Mouse (Mus musculus): ENCODE measurements around the gene Zfp385a.

Zfp385a gene

GRCm38 (mm10) chr15:103339961-103340337, at the start of gene Zfp385a:
Gene Zfp385a (minus strand): TSS chr15:103340093.
- DNase-seq (ENCODE audit: low spot score), result peak; percentile 33

DNA sequence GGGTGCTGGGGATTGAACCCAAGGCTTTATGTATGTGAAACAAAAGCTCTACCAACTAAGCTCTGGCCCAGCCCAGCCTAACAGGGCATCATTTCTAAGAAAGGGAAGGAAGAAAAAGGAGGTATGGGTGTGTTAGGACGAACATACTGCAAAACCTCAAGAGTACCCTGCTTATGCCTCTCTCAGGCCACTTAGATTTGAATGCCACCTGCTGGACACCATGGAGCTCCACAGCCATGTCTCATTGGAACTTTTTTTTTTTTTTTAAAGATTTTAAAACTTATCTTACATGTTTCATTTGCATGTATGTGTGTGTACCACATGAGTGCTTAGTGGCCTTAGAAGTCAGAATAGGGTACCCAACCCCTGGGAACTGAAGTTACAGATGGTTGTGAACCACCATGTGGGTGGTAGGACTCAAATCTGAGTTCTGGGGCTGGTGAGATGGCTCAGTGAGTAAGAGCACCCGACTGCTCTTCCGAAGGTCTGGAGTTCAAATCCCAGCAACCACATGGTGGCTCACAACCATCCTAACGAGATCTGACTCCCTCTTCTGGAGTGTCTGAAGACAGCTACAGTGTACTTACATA, 48.8 kb upstream of the Zfp385a start:
- DNase-seq (ENCODE audit: low spot score), result no peak

DNA sequence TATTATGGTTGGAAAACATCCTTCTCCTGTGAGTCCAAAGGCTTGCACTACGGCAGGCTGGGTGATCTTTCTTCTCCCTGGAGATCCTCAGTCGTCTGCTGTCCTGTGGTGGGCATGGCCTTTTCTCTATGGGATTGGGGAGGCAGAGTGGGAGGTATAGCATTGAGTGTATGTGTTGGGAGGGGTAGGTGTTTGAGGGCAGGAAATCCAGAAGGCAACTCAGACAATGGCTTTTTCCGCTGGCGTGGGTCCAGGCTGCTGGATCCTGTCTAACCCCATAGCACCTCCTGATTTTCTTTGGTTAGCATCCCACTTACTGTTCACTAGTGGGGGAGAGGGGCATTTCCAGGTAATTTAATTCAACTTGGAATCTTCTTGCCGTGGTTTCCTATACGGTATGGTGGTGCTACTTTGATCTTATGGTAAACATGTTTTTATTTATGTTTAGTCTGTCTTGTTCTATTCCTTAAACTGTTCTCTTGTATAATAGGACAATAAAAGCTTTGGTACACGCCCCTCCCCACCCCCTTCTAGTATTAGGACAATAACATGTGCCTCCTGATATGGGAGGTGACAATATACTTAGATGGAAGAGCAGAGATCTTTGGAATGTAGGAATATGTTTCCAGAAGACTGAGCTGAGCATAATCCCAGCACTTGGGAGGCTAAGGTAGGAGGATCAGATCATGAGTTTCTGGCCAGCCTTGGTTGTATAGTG, 44.0 kb upstream of the Zfp385a start:
- no peak for DNase-seq (ENCODE audit: low spot score)

GRCm38 (mm10) chr15:103382795-103383406, 43.0 kb upstream of the Zfp385a start:
- DNase-seq (ENCODE audit: low spot score), result no peak

DNA sequence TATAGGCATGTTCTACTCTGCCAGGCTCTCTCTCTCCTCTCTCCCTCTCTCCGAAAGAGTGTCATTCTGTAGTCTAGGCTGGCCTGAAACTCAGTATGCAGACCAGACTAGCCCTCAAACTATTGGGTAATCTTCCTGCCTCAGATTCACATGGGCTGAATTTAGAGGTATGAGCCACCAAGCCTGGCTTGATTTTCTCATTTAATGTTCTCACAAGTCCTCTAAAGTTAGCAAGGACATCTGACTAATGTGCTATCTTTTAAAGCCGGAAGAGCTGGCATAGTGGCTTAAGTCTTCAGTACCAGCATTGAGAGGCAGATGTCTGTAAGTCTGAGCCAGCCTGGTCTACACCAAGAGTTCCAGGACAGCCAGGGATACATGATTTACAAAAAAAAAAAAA, 42.2 kb upstream of the Zfp385a start:
- no peak for DNase-seq (ENCODE audit: low spot score)

- no peak for DNase-seq (ENCODE audit: low spot score)
These were observed 38.9 kb upstream of the Zfp385a start for GRCm38 (mm10) chr15:103378665-103379356.

DNA sequence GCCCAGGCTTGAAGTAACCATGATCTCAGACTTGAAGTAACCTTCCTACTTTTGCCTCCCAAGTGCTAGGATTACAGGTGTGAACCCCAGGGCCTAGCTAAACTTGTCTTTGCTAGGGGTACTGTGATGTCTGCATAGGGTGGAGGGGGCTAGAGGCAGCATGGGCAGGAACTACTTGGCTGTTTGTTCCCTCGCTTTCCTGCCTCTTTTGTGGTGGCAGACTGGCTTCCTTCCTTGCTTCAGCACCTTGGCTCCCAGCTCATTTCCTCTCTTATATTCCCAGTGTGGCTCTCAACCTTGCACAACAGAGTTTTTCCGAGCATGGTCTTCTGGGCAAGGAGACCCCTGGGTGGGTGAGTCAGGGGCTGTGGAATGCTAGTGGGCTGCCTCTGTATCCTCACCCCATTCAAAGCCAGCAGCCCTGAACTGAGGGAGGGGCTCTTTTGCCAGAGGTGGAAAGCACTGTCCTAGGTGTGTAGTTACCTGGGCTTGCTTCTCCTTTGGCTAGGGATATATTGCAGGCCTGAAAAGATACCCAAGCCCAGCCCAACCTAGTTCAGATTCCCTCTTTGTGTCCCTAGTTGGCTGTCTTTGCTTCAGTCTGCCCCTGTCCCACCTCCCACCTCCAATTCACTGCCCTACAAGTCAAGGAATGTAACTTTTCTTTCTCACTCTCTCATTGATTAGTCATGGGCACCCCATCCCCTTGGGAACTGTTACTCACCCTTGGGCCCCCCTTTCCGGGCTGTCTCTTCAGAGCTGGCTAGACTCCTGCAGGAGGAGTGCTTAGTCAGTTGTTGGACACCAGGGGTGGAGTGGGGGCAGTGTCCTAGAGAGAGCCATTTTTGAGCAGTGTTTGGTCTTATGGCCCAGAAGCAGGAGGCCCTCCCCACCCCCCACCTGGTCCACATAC, 38.1 kb upstream of the Zfp385a start:
- no peak for DNase-seq (ENCODE audit: low spot score)

- no peak for DNase-seq (ENCODE audit: low spot score)
These were observed 37.0 kb upstream of the Zfp385a start for GRCm38 (mm10) chr15:103376837-103377269.

DNA sequence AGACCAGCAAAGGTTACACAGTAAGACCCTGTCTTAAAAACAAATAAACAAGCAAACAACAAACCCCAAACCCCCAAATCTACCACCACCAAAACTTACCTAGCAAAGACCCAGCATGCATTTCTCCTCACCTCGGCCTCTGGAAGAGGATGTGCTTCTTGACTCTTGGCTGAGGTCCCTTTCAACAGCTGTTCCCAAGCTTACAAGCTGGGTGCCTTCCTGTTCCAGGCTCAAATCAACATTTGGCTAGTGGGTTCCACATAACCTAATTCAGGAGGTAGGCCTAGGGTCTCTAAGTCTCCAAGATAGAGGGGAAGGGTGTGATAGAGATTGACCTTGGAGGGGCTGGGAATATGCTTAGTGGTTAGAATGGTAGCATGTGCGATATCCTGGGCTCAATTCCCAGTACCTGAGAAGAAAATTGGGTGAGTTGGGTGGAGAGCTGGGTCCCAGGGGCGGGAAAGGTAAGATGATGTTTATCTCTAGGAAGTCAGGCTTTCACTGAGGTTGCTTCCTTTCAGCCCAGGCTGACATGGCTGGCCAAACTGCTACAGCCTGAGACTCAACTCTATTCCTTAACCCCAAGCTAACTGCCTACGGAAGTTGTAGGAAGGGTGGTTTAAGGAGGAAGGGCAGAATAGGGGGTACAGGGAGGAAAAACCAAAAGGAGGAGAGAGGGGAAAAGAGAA, 35.4 kb upstream of the Zfp385a start:
- DNase-seq (ENCODE audit: low spot score), result no peak

DNA sequence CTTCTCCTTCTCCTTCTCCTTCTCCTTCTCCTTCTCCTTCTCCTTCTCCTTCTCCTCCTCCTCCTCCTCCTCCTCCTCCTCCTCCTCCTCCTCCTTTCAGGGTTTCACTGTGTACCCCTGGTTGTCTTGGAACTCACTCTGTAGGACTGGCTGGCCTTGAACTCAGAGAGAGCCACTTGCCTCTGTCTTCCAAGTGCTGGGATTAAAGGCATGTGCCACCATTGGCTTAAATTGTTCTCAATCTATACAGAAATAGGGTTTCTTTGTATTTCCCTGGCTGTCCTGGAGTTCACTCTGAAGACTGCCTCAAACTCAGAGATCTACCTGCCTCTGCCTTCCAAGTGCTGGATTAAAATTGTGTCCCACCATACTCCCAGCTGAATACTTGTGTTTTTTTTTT, 32.6 kb upstream of the Zfp385a start:
- no peak for DNase-seq (ENCODE audit: low spot score)

DNA sequence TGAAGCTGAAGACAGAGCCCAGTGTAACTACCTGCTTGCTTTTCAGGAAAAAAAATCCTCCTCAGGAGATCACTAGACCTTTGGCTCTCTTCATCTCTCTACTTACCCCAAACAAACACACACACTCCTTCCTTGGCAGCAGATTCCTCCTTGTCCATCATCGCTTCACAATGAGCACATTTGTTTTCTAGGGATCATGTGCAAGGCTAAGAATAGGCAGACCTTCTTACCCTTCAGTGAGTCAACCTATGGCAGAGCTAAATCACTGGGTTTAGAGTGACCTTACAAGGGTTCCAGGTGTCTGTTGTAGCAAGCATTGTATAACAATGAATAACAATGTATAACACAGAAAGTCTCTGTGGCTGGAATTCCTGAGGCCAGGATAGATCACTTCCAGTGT, 31.8 kb upstream of the Zfp385a start:
- DNase-seq (ENCODE audit: low spot score), result no peak

- DNase-seq (ENCODE audit: low spot score), result no peak
These were observed 31.3 kb upstream of the Zfp385a start for GRCm38 (mm10) chr15:103371208-103371607.

GRCm38 (mm10) chr15:103370462-103370861, 30.6 kb upstream of the Zfp385a start:
- DNase-seq (ENCODE audit: low spot score), result no peak

- no peak for DNase-seq (ENCODE audit: low spot score)
These were observed 29.2 kb upstream of the Zfp385a start for GRCm38 (mm10) chr15:103369123-103369522.

DNA sequence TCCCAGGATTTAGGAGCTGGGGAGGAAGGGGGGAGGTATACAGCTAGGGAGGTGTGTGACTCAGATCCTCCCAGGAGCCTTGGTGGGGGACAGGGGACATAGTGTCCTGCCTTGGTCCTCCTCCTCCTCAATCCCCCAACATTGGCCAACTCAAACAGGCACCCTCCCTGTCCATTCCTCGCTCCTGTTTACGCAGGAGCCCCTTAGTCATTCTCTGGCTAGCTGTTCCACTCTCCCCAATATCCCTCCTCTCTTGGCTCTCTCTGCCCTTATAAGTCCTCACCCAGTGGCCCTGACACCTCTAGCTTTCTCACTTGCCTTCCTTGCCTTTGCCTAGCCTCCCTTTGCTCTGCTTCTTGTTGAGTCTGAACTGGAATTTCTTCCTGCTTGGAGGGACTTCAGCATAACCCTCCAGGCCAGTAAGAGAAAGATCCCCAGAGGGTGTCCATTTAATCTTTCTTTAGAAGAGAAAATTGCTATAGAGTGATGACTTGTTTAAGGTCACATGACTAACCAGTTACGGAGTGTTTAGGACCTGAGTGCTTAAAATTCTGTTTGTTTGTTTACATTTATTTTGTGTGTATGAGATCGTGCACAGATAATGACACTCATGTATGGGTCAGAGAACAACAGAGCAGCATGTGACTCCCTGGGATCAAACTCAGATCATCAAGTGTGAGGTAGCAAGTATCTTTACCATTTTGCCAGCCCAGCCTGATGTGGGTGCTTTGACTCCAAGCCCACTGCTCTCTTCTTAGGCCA, 28.5 kb upstream of the Zfp385a start:
- no peak for DNase-seq (ENCODE audit: low spot score)

- no peak for DNase-seq (ENCODE audit: low spot score)
These were observed 26.7 kb upstream of the Zfp385a start, which contains the start of gene Itga5 for GRCm38 (mm10) chr15:103366376-103367149. Gene Itga5 (minus strand): TSS chr15:103366763.

- DNase-seq (ENCODE audit: low spot score), result no peak
These were observed 25.8 kb upstream of the Zfp385a start for GRCm38 (mm10) chr15:103365471-103366375.

- DNase-seq (ENCODE audit: low spot score), result no peak
These were observed 24.9 kb upstream of the Zfp385a start for GRCm38 (mm10) chr15:103364761-103365160.
